Mouse (Mus musculus) 416B (cell line): ENCODE data around the gene Ankrd6.

Source experiments
- DNase-seq: peaks from one replicate; pipeline ENCODE4 v3.0.0; 2011; ENCODE audit warnings: low read depth

The Ankrd6 gene

DNA sequence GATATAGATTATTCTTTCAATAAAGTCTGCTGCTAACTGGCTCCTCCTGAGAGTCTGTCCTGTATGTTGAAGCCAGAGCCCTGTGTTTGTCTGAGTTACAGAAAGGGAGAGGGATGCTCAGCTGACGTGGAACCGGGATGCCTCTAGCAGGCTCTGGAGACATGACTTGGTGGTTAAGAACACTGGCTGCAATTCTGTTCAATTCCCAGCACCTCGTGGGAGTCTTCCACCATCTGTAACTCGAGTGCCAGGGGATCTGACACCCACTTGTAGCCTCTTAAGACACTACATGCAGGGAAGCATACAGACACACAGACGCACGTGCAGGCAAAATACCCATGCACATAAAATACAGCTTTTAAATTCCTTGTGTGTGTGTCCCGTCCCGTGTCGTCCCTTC is 95.1 kb downstream of the Ankrd6 start:
- DNase-seq = no peak

DNA sequence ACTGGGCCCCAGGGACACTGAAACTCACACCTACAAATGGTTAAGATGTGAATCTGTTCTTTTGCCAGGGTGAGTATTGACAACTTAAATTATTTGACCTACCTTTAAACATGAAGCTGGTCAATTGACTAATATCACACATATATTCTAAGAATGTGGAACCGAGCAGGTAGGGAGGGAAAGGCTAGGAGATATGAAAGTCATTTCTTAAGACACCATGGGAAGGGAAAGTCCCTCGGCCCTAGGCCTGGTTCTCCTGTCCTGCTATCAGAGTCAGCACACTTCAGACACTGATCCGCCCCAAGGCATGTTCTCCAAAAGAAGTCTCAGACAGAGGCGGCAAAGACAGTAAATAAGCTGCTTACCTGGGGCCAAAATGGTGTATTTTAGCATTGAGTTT is 95.7 kb downstream of the Ankrd6 start:
- DNase-seq = no peak

DNA sequence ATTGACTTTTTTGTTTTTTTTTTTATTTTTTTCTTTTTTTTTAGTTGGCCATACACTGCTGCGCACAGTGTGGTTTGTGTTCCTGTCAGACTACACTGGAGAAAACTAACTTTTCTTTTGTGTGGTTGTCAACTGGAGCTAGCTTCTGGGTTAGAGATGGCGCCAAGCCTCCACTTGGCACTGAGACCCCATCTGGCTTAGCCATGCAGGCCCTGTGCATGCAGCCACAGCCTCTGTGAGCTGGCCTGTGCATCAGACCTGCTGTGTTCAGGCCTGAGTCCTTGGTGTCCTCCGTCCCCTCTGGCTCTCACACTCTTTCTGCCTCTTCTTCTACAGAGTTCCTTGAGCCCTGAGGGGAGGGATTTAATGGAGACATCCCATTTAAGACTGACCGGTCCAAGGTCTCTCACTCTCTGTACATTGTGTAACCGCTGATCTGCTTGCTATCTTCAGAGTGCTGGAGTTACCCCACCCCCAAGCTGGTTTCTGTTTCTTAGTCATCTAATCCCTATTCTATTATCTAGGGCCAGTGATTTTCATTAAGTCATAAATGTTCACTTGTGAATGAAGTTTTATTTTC is 96.9 kb downstream of the Ankrd6 start:
- DNase-seq = no peak

DNA sequence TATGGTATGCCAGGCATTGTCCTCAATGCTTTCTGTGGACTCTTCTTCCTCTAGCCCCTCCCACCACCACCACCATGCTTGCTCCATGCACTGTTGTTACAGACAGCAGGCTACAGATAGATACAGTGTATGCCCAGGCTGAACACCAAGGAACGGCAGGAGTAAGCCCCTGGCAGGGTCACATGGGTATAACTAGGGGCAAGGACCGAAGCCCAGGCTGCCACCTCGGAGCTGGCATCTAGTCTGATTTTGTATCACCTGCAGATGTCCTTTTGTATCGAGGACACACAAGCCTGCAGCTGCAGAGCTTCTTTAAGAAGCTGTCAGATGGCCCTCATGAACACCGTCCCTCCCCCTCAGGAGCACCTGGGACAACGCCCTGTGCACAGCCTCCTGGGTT is 97.8 kb downstream of the Ankrd6 start:
- DNase-seq = no peak

DNA sequence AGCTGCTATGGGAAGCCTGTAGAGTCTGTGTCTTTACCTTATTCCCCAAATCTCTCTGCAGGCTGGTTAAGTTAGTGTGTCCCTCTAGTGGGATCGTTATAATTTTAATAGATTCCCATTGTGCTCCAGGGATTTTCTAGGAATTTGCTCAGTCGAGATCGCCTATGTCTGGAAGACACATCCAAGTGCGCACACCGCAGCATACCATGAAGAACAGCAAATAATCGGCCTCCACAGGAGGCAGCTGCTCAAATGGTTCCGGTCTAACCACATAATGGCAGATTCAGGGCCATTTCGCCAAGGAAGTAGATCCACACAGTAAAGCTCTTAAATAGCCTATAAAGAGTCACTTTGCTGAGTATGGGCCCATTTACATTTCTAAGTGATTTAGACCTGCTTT is 98.3 kb downstream of the Ankrd6 start:
- no peak for DNase-seq

DNA sequence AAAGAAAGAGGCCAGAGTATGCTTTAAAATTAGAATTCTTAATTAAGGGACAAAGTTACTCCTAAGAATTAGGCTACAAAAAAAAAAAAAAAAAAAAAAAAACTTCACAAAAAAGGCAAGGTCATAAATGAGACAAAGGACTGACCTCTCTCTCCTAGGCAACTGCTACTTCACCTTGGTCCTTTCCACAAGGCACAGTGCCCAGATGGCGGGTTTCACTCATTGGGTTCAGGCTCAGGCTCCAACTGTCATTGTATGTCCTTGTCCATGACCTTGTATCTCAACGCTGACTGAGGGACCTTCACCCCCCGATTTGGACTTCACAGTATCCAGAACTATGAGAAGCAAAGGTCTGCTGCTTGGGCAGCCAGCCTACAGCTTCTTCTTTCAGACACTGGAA is 112.2 kb downstream of the Ankrd6 start:
- DNase-seq = no peak

DNA sequence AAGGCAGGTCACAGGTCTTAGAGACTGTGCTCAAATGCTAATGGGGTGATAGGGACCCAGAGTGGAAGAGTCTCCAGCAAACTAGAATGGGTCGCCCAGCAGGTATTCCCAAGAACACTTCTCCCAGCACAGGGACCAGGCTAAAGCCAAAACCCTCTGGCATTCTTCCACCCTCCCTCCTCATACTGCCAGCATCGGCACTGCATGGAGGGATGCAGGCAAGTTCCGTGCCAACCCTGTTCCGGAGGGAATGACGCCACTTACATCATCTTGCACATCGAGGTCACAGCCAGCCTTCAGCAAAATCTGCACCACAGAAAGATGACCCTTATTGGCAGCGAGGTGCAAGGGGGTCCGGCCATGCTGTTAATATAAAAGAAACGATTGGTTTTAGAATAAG is 114.6 kb downstream of the Ankrd6 start:
- no peak for DNase-seq

DNA sequence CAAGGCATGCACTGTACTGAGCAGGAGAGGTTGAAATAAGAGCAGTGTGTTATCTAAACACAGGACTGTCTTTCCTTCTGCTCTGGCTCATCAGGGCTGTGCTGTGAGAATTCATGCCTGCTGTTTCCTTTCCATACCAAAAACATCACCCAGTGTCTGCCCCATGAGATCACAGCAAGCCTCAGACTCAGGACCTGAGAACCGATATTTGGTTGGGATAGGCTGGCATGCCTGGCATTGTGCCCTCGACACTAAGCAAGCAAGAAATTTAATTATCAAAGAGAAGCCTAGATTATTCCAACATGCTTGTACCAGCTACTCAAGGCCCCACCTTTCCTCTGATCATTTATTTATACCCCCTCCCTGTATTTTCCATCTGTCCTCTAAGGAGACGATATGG is 116.1 kb downstream of the Ankrd6 start:
- DNase-seq = no peak

DNA sequence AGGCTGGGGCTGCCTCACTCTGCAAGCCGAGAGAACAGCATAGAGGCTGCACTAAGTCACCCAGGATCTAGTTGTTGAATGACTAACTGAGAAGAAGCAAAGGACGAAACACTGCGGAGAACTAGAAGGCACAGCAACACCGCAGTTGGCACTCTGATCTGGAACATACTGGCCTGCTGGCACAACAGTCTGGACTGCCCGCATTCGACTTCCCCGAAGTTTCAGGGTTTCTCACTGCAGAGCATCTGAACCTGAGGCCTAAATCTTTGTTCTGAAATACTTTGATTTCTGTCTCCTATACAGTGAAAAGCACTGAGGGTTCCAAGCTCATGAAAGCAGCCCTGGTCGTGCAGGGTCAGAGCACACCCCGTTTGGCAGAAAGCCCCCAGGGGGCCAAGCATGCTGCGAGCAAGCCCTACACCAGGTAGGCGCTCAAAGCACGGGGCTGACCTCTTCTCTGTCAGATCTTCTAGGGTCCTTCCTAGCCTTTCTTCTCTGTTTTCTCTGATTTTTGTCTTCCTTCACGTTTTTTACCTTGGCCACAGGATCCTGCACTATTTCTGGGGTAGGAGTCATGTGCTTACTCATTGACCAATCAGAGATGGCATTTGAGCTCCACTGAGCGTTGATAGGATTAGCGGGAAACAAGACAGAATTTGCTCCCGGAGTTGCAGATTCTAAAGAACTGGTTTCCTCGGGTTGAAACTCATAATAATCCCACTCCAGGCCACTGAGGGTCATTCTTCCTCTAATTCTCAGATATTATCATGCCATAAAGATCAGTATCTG is 117.0 kb downstream of the Ankrd6 start:
- no peak for DNase-seq

DNA sequence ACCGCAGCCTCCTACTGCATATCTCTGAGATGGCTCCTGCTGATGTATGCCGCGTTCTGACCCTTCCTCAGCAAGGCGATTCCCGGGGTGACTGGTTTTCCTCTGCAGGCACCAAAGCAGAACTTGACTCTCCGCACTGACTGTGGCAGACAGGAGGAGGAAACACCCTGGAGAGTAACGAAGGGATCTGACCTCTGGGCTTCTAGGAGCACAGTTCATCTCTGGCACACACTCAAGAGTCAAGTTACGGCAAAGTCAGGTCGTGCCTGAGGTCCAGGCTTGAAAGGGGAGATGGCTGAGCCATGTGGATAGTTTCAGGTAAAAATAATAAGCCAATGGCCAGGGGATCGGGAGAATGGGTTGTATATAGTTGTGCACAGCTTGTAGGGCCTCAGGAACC is 121.3 kb downstream of the Ankrd6 start:
- no peak for DNase-seq

DNA sequence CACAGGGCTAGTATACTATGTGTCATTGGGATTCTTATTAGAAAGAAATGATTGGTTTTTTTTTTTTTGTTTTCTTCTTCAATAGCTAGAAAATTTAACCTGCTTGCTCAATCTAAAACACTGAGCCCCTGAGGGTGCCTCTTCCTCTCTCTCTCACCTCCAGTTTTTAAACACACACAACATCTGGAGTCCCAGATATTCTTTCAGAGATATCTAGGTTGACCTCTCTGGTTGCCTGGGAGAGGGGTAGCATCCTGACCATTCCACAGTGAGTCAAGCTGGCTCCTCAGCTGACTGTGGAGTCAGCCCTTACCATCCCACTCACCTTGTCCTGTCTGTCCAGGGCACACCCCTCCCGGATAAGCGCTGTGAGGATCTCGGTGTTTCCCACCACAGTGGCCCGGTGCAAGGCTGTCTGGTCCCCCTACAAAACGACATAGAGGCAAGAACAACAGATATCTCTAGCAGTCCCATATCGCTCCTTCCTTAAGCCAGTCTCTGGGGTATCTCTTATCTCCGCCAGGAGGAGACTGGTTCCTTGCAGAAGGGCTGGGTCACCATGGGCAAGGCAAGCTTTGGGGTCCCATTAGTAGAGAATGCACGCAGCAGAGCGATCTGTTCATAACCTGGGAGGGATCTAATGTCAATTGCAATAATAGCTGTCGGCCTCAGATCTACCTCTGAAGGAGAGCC is 122.1 kb downstream of the Ankrd6 start:
- no peak for DNase-seq

DNA sequence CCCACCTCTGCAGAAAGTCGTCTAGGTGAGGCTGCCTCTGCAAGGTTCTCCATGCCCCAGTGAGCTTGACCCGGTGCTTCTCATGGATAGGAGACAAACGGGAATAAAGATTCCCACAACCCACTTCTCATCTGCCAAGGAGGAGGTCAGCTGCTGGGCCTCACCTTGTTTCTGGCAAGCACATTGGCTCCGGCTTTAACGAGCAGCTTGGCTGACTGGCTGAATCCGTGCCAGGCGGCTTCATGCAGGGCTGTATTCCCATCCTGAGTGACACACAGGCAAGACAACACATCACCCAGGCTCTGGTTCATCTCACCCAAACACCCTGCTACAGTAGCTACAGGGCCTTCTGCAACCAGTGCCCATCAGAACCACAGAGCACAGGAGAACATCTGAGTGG is 123.7 kb downstream of the Ankrd6 start:
- DNase-seq = no peak

DNA sequence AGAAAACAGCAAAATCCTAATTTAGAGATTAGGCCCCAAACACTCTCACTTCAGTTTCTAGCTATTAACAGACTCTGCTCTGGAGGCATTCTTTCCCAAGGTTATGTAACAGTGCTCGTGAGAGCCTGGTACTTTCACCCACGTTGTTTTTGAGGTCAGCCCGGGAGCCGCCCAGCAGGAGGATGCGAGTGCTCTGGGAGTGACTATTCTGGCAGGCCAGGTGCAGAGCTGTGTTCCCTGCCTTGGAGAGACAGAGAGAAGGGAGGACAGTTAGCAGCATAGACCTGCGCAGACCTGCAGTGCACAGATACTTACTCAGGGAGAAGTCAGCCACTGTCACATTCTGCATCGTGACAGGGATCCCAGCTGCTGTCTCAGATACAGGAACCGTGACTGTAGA is 126.4 kb downstream of the Ankrd6 start:
- no peak for DNase-seq

DNA sequence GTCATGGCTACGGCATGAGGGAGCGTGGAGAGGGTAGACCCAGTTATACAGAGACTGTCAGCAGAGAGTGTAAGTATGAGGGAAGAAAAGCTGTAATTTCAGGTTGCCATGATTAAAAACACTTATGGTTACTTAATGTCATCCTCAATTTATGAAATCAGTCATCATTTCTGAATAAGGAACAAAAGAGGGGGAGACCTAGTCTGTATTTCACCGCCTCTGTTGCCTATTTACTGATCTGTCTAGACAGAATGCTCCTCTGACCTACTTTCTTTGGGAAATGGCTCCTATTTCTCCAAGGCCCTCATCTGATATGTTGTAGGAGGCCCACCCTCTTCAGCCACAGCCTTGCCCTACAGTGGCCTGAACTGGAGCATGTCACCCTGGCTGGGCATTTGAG is 130.0 kb downstream of the Ankrd6 start:
- DNase-seq = no peak

DNA sequence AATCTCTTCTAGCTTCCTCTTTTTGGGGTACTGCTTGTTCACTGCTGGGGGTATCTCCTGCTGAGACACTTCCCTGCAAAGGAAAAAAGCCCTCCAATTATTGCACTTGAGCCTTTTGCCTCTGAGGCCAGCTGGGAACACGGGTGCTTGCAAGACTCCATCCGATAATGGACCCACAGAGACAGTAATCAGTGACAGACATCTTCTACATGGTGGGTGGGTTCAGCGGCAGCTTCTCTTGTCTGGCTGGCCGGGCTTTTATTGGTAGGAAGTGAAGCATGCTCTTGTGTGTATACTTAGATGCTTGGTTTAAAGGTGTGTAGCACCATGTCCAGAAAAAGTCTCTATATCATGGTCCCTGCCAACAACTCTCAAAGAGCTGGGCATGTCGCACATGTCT is 133.2 kb downstream of the Ankrd6 start:
- DNase-seq = no peak

DNA sequence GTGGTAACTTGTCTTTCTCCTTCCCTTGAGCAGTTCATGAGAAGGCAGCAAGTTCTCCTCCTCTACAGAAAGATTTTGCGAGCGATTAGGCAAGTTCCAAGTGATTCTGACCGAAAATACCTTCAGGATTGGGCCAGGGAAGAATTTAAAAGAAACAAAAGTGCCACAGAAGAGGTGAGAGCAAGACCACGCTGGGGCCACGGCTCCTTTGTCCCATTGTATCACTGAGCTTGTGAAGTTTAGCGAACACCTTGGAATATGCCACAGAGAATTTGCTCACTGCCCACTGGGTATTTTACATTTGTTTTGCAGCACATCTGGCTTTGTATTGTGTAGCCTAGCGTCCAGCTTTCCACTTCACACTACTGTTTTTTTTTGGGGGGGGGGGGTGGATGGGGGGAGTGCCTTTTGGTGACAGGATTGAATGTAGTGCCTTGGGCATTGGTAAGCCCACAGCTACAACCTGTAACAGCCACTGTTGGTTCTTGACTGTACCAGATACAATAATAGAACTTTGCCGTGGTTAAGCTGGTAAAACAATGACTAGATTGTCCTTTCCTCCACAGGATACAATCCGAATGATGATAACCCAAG is 150.0 kb downstream of the Ankrd6 start:
- DNase-seq = no peak

DNA sequence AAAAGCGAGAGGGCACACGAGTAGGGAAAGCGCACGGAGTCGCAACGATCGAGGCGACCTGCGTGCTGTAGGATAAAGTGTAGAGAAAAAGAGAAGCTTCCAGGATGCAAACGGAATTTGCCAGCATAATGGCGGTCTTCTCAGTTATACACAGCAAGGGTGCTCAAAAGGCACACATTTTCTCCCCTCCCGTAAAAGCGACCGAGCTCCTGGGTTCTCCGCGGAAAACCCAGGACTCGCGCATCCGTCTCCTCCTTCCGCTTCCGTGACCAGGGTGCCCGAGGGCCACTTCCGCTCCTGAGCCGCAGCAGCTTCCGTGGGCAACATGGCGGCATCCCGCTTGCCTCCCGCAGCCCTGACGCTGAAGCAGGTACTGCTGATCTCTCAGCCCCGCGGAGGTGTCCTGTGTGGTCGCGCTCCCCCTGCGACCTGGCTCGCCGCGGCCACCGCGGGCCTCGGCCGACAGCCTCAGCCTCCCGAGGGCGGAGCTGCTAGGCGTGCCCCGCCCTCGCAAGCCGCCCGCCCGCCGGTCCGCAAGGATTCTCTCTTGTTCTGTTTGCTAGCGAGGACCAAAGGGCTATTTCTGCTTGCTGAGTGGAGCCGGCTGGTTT is 150.6 kb downstream of the Ankrd6 start, which contains the start of gene Lyrm2:
Lyrm2 (plus strand) TSS at position 288 of the 611 bp plus-strand sequence.
- peak; percentile 78 for DNase-seq

DNA sequence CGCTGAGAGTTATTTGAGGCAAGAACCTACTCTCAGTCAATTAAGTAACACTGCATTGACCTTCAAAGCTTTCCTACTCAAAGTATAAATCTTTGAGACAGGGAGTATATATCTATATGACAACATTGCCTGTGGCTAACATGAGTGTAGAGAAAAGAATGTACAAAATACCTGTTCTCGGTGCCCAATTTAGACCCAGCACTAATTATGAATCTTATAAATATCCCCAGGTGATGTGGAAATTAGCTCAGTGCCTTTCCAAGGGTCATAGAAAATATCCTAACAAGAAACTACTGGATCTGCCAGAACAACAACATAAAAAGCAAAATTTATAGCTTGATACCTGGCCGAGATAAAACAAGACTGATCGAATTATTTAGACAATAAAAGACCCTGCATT is 151.7 kb downstream of the Ankrd6 start:
- DNase-seq = no peak

DNA sequence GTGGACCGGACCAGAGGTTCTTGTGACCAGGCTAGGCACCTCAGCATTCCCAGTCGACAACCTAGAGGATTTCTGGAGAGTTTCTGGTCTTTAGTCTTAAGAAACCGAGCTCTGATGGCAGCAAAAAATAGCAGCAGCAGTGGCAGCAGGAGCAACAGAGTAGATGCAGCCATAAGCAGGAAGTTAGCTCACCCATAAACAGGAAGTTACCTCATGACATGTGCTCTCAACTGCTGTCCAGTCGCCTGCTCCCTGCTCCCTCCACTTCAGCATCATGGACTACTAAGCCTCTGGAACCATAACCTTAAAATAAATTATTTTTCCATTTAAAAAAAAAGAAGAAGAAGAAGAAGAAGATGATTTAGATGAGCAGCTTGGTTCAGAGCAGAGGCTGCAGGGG is 161.6 kb downstream of the Ankrd6 start:
- peak; percentile 16 for DNase-seq

DNA sequence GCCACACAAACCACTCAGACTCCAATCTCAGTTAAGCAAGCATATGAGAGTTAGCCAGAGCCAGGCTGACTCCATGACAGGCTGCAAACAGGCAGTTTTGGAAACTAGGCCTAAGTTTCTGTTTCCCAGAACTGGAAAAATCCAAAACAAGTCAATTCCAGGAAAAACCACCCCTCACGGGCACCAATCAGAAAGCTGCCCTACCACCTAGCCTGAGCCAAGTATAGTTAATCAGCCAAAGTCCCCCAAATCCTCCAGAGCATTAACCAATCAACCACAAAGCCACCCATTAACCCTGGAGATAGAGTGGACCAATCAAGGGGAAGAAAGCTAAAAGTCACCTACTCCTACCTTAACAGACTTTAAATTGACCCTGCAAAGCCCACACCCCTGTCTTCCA is 163.5 kb downstream of the Ankrd6 start:
- no peak for DNase-seq

DNA sequence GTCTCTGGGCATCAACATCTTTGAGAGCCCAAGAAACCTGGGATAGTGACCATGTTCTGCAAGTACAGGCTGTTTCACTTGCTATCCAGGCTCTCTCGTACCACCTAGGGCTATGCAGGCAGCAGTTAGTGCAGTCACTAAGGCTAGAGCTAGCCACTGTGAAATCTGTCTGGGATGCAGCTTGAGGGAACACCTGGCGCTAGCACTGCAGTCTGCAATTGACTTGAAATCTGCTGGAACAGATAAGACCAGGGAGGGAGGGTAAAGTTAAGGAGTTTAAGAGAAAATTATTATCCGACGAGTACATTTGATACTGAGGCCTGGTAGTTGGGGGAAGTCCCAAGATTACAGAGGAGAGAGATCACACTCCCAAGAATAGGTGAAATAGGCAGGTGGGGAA is 170.6 kb downstream of the Ankrd6 start:
- DNase-seq = no peak

DNA sequence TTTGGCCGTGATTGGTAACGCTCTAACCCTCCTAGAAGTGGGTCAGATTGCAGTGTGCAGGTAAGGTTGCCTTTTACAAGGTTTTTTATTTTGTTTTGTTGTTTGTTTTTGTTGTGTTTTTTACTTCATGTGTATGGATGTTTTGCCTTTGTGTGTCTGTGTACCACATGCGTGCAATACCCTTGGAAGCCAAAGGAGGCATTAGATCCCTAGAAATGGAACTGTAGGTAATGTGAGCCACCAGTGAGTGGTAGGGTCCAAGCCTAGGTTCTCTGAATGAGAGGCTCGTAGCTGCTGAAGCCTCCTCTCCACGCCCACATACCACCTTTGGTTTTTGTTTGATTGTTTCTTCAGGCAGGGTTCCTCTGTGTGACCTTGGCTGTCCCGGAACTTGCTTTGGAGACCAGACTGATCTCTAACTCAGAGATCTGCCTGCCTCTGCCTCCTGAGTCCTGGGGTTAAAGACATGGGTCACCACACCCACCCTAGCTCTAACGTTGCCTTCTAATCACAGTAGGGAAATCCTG is 180.3 kb downstream of the Ankrd6 start:
- no peak for DNase-seq
